Comparison of ENCODE assay signal across 8 mouse cellular contexts in genomic region chr16:18836073-18836467, GRCm38 (mm10). TPM values are rescaled to one million over a fixed set of nuclear protein-coding genes. Genes with fewer than 3 reads are reported as not detected.
A peak's percentile ranks its signal among the peaks of the same experiment; 100 is the strongest.
DNase-seq lines count a peak whose midpoint lies in the region; ATAC-seq lines count a peak whose summit lies in the region.

No protein-coding gene starts in this region.

- H3K27ac ChIP-seq in lung, embryonic 16.5 days (ENCODE audit: low read length): no peak overlapping the region
- no peak overlapping the region for H3K27ac ChIP-seq in limb, embryonic 13.5 days
- 0 out of 2 replicates have a peak overlapping the region, but pooled peaks have one; percentile 31 for H3K27ac ChIP-seq in stomach, embryonic 15.5 days

- peak; percentile 4; the same call in 1 of the 2 replicates for ATAC-seq in cerebellum, adult (ENCODE audit: insufficient number of reproducible peaks, low FRiP score, low TSS enrichment)
- ATAC-seq in lung, embryonic 16.5 days (ENCODE audit: low read depth): peak; percentile 55
- peak; percentile 24; the same call in 1 of the 2 replicates for ATAC-seq in limb, embryonic 13.5 days (ENCODE audit: low FRiP score, low read depth)
- ATAC-seq in stomach, embryonic 15.5 days (ENCODE audit: insufficient read depth, low FRiP score, low read depth): peak; percentile 50; the same call in 1 of the 2 replicates

- H3K4me2 ChIP-seq in lung, embryonic 16.5 days (ENCODE audit: low read depth, low read length): peak overlapping the region; percentile 78
- peak overlapping the region; percentile 74 for H3K4me2 ChIP-seq in limb, embryonic 13.5 days (replicated peaks)
- peak overlapping the region; percentile 62 for H3K4me2 ChIP-seq in stomach, embryonic 15.5 days

- WGBS in lung, embryonic 16.5 days: 26% methylated on average over 3 of the region's 3 CpGs
- 24% methylated on average over 3 of the region's 3 CpGs for whole genome bisulfite sequencing in limb, embryonic 13.5 days
- 22% methylated on average over 3 of the region's 3 CpGs for WGBS in stomach, embryonic 15.5 days

- DNase-seq in cerebellum, postnatal 14 days: no peak
- DNase-seq in lung, postnatal 14 days: no peak
- DNase-seq in left cerebral cortex, adult 8-10 months (ENCODE audit: low spot score in 2 of 2): no peak
- no peak for DNase-seq in spleen, adult 12 weeks (ENCODE audit: low spot score)

- H3K9me3 ChIP-seq in lung, embryonic 16.5 days (ENCODE audit: control insufficient read depth, low read length): no peaks in the 10 kb centered on the region
- no peaks in the 10 kb centered on the region for H3K9me3 ChIP-seq in limb, embryonic 13.5 days
- H3K9me3 ChIP-seq in stomach, embryonic 15.5 days: no peaks in the 10 kb centered on the region

- peaks cover 28% of the 10 kb centered on the region for H3K36me3 ChIP-seq in lung, embryonic 16.5 days (ENCODE audit: control insufficient read depth, insufficient read depth, low read length)
- peaks cover 60% of the 10 kb centered on the region for H3K36me3 ChIP-seq in limb, embryonic 13.5 days
- peaks cover 27% of the 10 kb centered on the region for H3K36me3 ChIP-seq in stomach, embryonic 15.5 days

- peak overlapping the region; percentile 85 for H3K4me3 ChIP-seq in lung, embryonic 16.5 days (ENCODE audit: low read length)
- peak overlapping the region; percentile 93 for H3K4me3 ChIP-seq in limb, embryonic 13.5 days
- peak overlapping the region; percentile 92 for H3K4me3 ChIP-seq in stomach, embryonic 15.5 days (replicated peaks)

- H3K4me1 ChIP-seq in lung, embryonic 16.5 days (replicated peaks; ENCODE audit: control insufficient read depth, insufficient read depth, low read length): peaks cover 3% of the 10 kb centered on the region; the same call in 1 of the 2 replicates
- H3K4me1 ChIP-seq in limb, embryonic 13.5 days: no peaks in the 10 kb centered on the region
- H3K4me1 ChIP-seq in stomach, embryonic 15.5 days: no peaks in the 10 kb centered on the region

- no peaks in the 10 kb centered on the region for H3K27me3 ChIP-seq in lung, embryonic 16.5 days (ENCODE audit: control insufficient read depth, insufficient read depth, low read depth, low read length)
- no peaks in the 10 kb centered on the region for H3K27me3 ChIP-seq in limb, embryonic 13.5 days
- H3K27me3 ChIP-seq in stomach, embryonic 15.5 days (replicated peaks): no peaks in the 10 kb centered on the region

- H3K9ac ChIP-seq in lung, embryonic 16.5 days (ENCODE audit: low read length): peak overlapping the region; percentile 87; the same call in 1 of the 2 replicates
- H3K9ac ChIP-seq in limb, embryonic 13.5 days: peak overlapping the region; percentile 84; the same call in 1 of the 2 replicates
- peak overlapping the region; percentile 79; the same call in 1 of the 2 replicates for H3K9ac ChIP-seq in stomach, embryonic 15.5 days

RNA-seq across cellular contexts. Expression of gene 2510002D24Rik, which starts 0.3 kb away (rescaled TPM):
- polyA plus RNA-seq in lung, embryonic 16.5 days (2015; fragmentation: Nextera tagmentation; extraction: Ambion mirVana): 34.5 and 40.4 TPM in 2 replicates
- 43.8 and 46.2 TPM in 2 replicates for polyA plus RNA-seq in limb, embryonic 13.5 days (2015; fragmentation: Nextera tagmentation; extraction: Ambion mirVana)
- 45.2 and 53.6 TPM in 2 replicates for polyA plus RNA-seq in stomach, embryonic 15.5 days (2015; fragmentation: Nextera tagmentation; extraction: Ambion mirVana)
- total RNA-seq in left cerebral cortex, adult 8-10 months (2022): 10 to 100 TPM; 23.2 to 29.8 (median 28.6) TPM

RNA-seq across cellular contexts. Expression of gene Gm28539, which starts 0.3 kb away (rescaled TPM):
- not detected in 2 replicates for polyA plus RNA-seq in lung, embryonic 16.5 days (2015; fragmentation: Nextera tagmentation; extraction: Ambion mirVana)
- polyA plus RNA-seq in limb, embryonic 13.5 days (2015; fragmentation: Nextera tagmentation; extraction: Ambion mirVana): not detected in 2 replicates
- polyA plus RNA-seq in stomach, embryonic 15.5 days (2015; fragmentation: Nextera tagmentation; extraction: Ambion mirVana): not detected in 2 replicates
- 10 to 100 TPM in 2 of 4 experiments, 1 to 10 TPM in 1, under 1 TPM in 1; 0.88 to 13.3 (median 9.0) TPM for total RNA-seq in left cerebral cortex, adult 8-10 months (2022)

RNA-seq across cellular contexts. Expression of gene Cdc45, which starts 24.3 kb away (rescaled TPM):
- polyA plus RNA-seq in lung, embryonic 16.5 days (2015; fragmentation: Nextera tagmentation; extraction: Ambion mirVana): 48.7 TPM in 2 replicates
- polyA plus RNA-seq in limb, embryonic 13.5 days (2015; fragmentation: Nextera tagmentation; extraction: Ambion mirVana): 45.3 and 46.8 TPM in 2 replicates
- 37.5 and 39.6 TPM in 2 replicates for polyA plus RNA-seq in stomach, embryonic 15.5 days (2015; fragmentation: Nextera tagmentation; extraction: Ambion mirVana)
- 1 to 10 TPM; 2.0 to 2.9 (median 2.2) TPM for total RNA-seq in left cerebral cortex, adult 8-10 months (2022)

RNA-seq across cellular contexts. Expression of gene Ufd1, which starts 24.5 kb away (rescaled TPM):
- polyA plus RNA-seq in lung, embryonic 16.5 days (2015; fragmentation: Nextera tagmentation; extraction: Ambion mirVana): 89.9 and 91.4 TPM in 2 replicates
- polyA plus RNA-seq in limb, embryonic 13.5 days (2015; fragmentation: Nextera tagmentation; extraction: Ambion mirVana): 117 and 119 TPM in 2 replicates
- polyA plus RNA-seq in stomach, embryonic 15.5 days (2015; fragmentation: Nextera tagmentation; extraction: Ambion mirVana): 77.9 and 86.6 TPM in 2 replicates
- total RNA-seq in left cerebral cortex, adult 8-10 months (2022): 100 to 1,000 TPM; 104 to 118 (median 107) TPM

RNA-seq across cellular contexts. Expression of gene Mrpl40, which starts 40.6 kb away (rescaled TPM):
- polyA plus RNA-seq in lung, embryonic 16.5 days (2015; fragmentation: Nextera tagmentation; extraction: Ambion mirVana): 82.9 and 84.5 TPM in 2 replicates
- 104 and 105 TPM in 2 replicates for polyA plus RNA-seq in limb, embryonic 13.5 days (2015; fragmentation: Nextera tagmentation; extraction: Ambion mirVana)
- polyA plus RNA-seq in stomach, embryonic 15.5 days (2015; fragmentation: Nextera tagmentation; extraction: Ambion mirVana): 97.6 and 105 TPM in 2 replicates
- total RNA-seq in left cerebral cortex, adult 8-10 months (2022): 10 to 100 TPM; 37.1 to 41.3 (median 40.0) TPM

Comparison
In these comparisons a context has a peak if more than half of its experiments do, and no peak if none do; other contexts are left out.
1. ATAC-seq: peak in every context shown above with its lines; median percentile 55 in lung, embryonic 16.5 days; 50 in stomach, embryonic 15.5 days; 24 in limb, embryonic 13.5 days; 4 in cerebellum, adult.